Mouse (Mus musculus) CH12.LX (cell line): ENCODE results near the gene Pakap.

Source experiments
- CHD2 ChIP-seq: IDR thresholded peaks from 2 replicates; pipeline ENCODE4 v1.6.1; 2011; ENCODE audit warnings: low read length, improper control_type of control experiment
- CTCF ChIP-seq, 2 experiments: IDR thresholded peaks in 1 of 2; conservative IDR thresholded peaks in 1 of 2; 2 replicates each; pipeline ENCODE4 v1.5.1; 2011 to 2012; ENCODE audit warnings: low read depth in 2 of 2, low read length in 2 of 2, improper control_type of control experiment in 1 of 2, inconsistent platforms in 1 of 2, mild to moderate bottlenecking in 1 of 2, moderate library complexity in 1 of 2
- EP300 ChIP-seq: IDR thresholded peaks from 2 replicates; pipeline ENCODE4 v1.6.1; 2011; ENCODE audit warnings: low read length, improper control_type of control experiment
- IRF4 ChIP-seq: IDR thresholded peaks from 2 replicates; pipeline ENCODE4 v1.6.1; 2014; ENCODE audit warnings: low read depth, mild to moderate bottlenecking, inconsistent platforms, low read length, improper control_type of control experiment
- MAZ ChIP-seq: IDR thresholded peaks from 2 replicates; pipeline ENCODE4 v1.6.1; 2012; ENCODE audit warnings: low read depth, mild to moderate bottlenecking, inconsistent platforms, low read length, improper control_type of control experiment, moderate library complexity
- NELFE ChIP-seq: IDR thresholded peaks from 2 replicates; pipeline ENCODE4 v1.6.1; 2011; ENCODE audit warnings: low read depth, low read length, improper control_type of control experiment
- POLR2A ChIP-seq: IDR thresholded peaks from 2 replicates; pipeline ENCODE4 v1.6.1; 2011; ENCODE audit warnings: low read depth, mild to moderate bottlenecking, improper control_type of control experiment, low read length
- RAD21 ChIP-seq: IDR thresholded peaks from 2 replicates; pipeline ENCODE4 v1.6.1; 2011; ENCODE audit warnings: low read depth, mild to moderate bottlenecking, low read length, improper control_type of control experiment, moderate library complexity
- RCOR1 ChIP-seq: conservative IDR thresholded peaks from 2 replicates; pipeline ENCODE4 v1.6.1; 2012; ENCODE audit warnings: low read depth, mild to moderate bottlenecking, inconsistent platforms, low read length, improper control_type of control experiment
- TBP ChIP-seq: conservative IDR thresholded peaks from 2 replicates; pipeline ENCODE4 v1.6.1; 2011; ENCODE audit warnings: low read depth, low read length, improper control_type of control experiment
- TCF12 ChIP-seq: IDR thresholded peaks from 2 replicates; pipeline ENCODE4 v1.6.1; 2014; ENCODE audit warnings: low read depth, mild to moderate bottlenecking, inconsistent platforms, low read length, improper control_type of control experiment
- ZC3H11A ChIP-seq: IDR thresholded peaks from 2 replicates; pipeline ENCODE4 v1.6.1; 2012; ENCODE audit warnings: low read depth, mild to moderate bottlenecking, inconsistent platforms, low read length, improper control_type of control experiment
- ZMIZ1 ChIP-seq: IDR thresholded peaks from 2 replicates; pipeline ENCODE4 v1.6.1; 2012; ENCODE audit warnings: low read depth, mild to moderate bottlenecking, inconsistent platforms, low read length, improper control_type of control experiment

DNA sequence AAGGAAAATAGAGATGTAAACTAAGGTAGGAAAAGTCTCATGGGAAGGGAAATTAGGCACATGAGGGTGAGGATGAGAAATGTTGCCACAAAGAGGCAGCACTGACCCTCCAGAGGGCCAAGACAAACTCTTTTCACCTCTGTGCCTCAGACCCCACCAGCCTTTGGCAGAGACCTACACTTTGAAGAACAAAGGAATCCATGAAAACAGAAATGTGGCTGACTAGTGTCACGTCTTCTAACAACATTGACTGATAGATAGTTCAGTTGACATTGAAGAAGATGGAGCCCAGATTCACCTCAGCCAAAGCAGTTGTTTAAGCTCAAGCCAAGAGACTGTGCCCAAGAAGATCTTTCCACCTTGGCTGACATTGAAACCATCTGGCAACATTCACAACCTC lies 57.8 kb downstream of the Pakap start:
- TF ChIP-seq EP300 (no peak), CTCF (conservative IDR thresholded peaks at IDR 0.05 in 1 of 2, IDR thresholded peaks at IDR 0.05 in 1 of 2; ENCODE audit: low read depth in 2 of 2, low read length in 2 of 2) (no peak), POLR2A (no peak), TBP (no peak), CHD2 (no peak), ZC3H11A (no peak), IRF4 (no peak), RCOR1 (no peak), MAZ (no peak), TCF12 (no peak), ZMIZ1 (no peak), RAD21 (no peak), NELFE (no peak)
